Mouse (Mus musculus) megakaryocyte, adult 5-6 weeks (primary cell): ENCODE results near the gene Kdm6b. TPM values are rescaled to one million over a fixed set of nuclear protein-coding genes. Genes with fewer than 3 reads are reported as not detected.

ENCODE experiments used
- ATAC-seq: 2 replicates; pipeline ENCODE4 v1.8.0; 2016; ENCODE audit warnings: mild to moderate bottlenecking, inconsistent platforms; ENCODE audit not compliant: poor library complexity, severe bottlenecking
- total RNA-seq, 2 experiments: library from RNA; stranded (forward) in 1 of 2; stranded (reverse) in 1 of 2; fragments of 153-499, 151-499 nt in 1 of 2; fragments of 221-1000, 200-1000 nt in 1 of 2; gene quantifications; 2 replicates each; pipeline versions ENCODE4 v1.2.3 to v1.2.4; 2015 to 2017

The Kdm6b gene
- total RNA-seq, 2 experiments from 2014 or later: 5.0 to 27.1 TPM

GRCm38 (mm10) chr11:69419813-69420553 lies 6.5 kb upstream of the Kdm6b start:
- no peak for ATAC-seq

GRCm38 (mm10) chr11:69419443-69419812 lies 6.0 kb upstream of the Kdm6b start:
- ATAC-seq: no peak

- ATAC-seq: peak; percentile 51
Observed at GRCm38 (mm10) chr11:69418481-69419442, 5.3 kb upstream of the Kdm6b start.

GRCm38 (mm10) chr11:69417449-69418384 lies 4.2 kb upstream of the Kdm6b start:
- ATAC-seq: peak; percentile 17; the same call in 1 of the 2 replicates

GRCm38 (mm10) chr11:69416921-69417448 lies 3.5 kb upstream of the Kdm6b start:
- no peak for ATAC-seq

GRCm38 (mm10) chr11:69416509-69416908 lies 3.0 kb upstream of the Kdm6b start:
- no peak for ATAC-seq

- ATAC-seq: no peak
Observed at GRCm38 (mm10) chr11:69415668-69416451, 2.4 kb upstream of the Kdm6b start.

GRCm38 (mm10) chr11:69415327-69415667 lies 1.8 kb upstream of the Kdm6b start:
- ATAC-seq: no peak

- no peak for ATAC-seq
Observed at GRCm38 (mm10) chr11:69414421-69415326, 1.2 kb upstream of the Kdm6b start.

GRCm38 (mm10) chr11:69412548-69412947 lies 927 bp downstream of the Kdm6b start:
- no peak for ATAC-seq

GRCm38 (mm10) chr11:69411538-69412203 lies 1.8 kb downstream of the Kdm6b start:
- ATAC-seq: peak; percentile 4; the same call in 1 of the 2 replicates

GRCm38 (mm10) chr11:69411073-69411535 lies 2.4 kb downstream of the Kdm6b start:
- ATAC-seq: peak; percentile 17

- ATAC-seq: peak; percentile 26
Observed at GRCm38 (mm10) chr11:69410310-69411072, 3.0 kb downstream of the Kdm6b start.

GRCm38 (mm10) chr11:69410045-69410309 lies 3.5 kb downstream of the Kdm6b start:
- ATAC-seq: no peak

GRCm38 (mm10) chr11:69409378-69410044 lies 4.0 kb downstream of the Kdm6b start:
- peak; percentile 31 for ATAC-seq

GRCm38 (mm10) chr11:69408541-69409377 lies 4.7 kb downstream of the Kdm6b start:
- ATAC-seq: peak; percentile 50
